Mouse (Mus musculus) ES-E14 (cell line): ENCODE measurements at regions not wholly inside any gene's neighbourhood (a gene's known extent, or its start where the extent isn't known, plus 50 kb on each side); places are given as distances from the start of the nearest gene placed in this dataset.

ENCODE experiments used
- DNase-seq: peaks from one replicate; pipeline ENCODE4 v3.0.0-alpha.2; 2013; ENCODE audit warnings: low read depth, low spot score
- H3K27ac ChIP-seq: 2 replicates; pipeline ENCODE4 v1.5.1; 2012; ENCODE audit warnings: low read depth, mild to moderate bottlenecking, low read length, moderate library complexity, mixed read lengths; ENCODE audit not compliant: poor library complexity, insufficient read depth, severe bottlenecking
- H3K36me3 ChIP-seq: 2 replicates; pipeline ENCODE4 v1.6.1; 2012; ENCODE audit warnings: mild to moderate bottlenecking, low read length, moderate library complexity, mixed read lengths; ENCODE audit not compliant: control insufficient read depth, poor library complexity, insufficient read depth, severe bottlenecking
- H3K4me1 ChIP-seq, 2 experiments: fragments of 150-350 bp in 1 of 2; sonication (generic) in 1 of 2; 2 replicates each; pipeline ENCODE4 v1.6.1; 2012; ENCODE audit warnings: low read length in 2 of 2, mild to moderate bottlenecking in 1 of 2, mixed read lengths in 1 of 2; ENCODE audit not compliant: control insufficient read depth in 2 of 2, insufficient read depth in 2 of 2, poor library complexity in 1 of 2
- H3K4me3 ChIP-seq, 2 experiments: fragments of 150-350 bp in 1 of 2; sonication (generic) in 1 of 2; 2 replicates each; pipeline ENCODE4 v1.5.1; 2012; ENCODE audit warnings: low read length in 2 of 2, low read depth in 1 of 2, mild to moderate bottlenecking in 1 of 2, mixed read lengths in 1 of 2; ENCODE audit not compliant: insufficient read depth in 1 of 2, poor library complexity in 1 of 2, severe bottlenecking in 1 of 2
- H3K9ac ChIP-seq: 2 replicates; pipeline ENCODE4 v1.6.1; 2012; ENCODE audit warnings: low read depth, mild to moderate bottlenecking, low read length, mixed read lengths; ENCODE audit not compliant: poor library complexity, insufficient read depth, severe bottlenecking
- H3K9me3 ChIP-seq: fragments of 150-350 bp; sonication (generic); 2 replicates; pipeline ENCODE4 v1.6.1; 2012; ENCODE audit warnings: low read depth, mild to moderate bottlenecking, low read length; ENCODE audit not compliant: control insufficient read depth, insufficient read depth
- CHD2 ChIP-seq: IDR thresholded peaks from 2 replicates; pipeline ENCODE4 v1.6.1; 2014; ENCODE audit warnings: mild to moderate bottlenecking, low read depth, low read length, inconsistent platforms
- HCFC1 ChIP-seq: IDR thresholded peaks from 2 replicates; pipeline ENCODE4 v1.6.1; 2012; ENCODE audit warnings: low read length, inconsistent platforms, borderline replicate concordance; ENCODE audit not compliant: insufficient read depth
- MAFK ChIP-seq: IDR thresholded peaks from 2 replicates; pipeline ENCODE4 v1.6.1; 2014; ENCODE audit warnings: mild to moderate bottlenecking, low read depth, low read length, inconsistent platforms; ENCODE audit not compliant: insufficient read depth
- ZC3H11A ChIP-seq: IDR thresholded peaks from 2 replicates; pipeline ENCODE4 v1.6.1; 2012; ENCODE audit warnings: low read depth, mild to moderate bottlenecking, inconsistent platforms, low read length, borderline replicate concordance
- ZNF384 ChIP-seq: IDR thresholded peaks from 2 replicates; pipeline ENCODE4 v1.6.1; 2012; ENCODE audit warnings: low read depth, low read length, inconsistent platforms
- in situ Hi-C, 2 experiments: fragments of 600-800 bp; cut with MboI; formaldehyde crosslinking; loops; one replicate each; pipeline ENCODE4 v1.15.1; 2025; ENCODE audit warnings: low sequenced_read_pairs in 2 of 2, inconsistent platforms in 1 of 2; ENCODE audit not compliant: unreplicated experiment in 2 of 2

- Histone ChIP-seq H3K9me3 (no peaks in the 10 kb centered on the region), H3K4me3 (no peak overlapping the region), H3K36me3 (no peaks in the 10 kb centered on the region), H3K9ac (no peak overlapping the region), H3K27ac (no peak overlapping the region), H3K4me1 (no peaks in the 10 kb centered on the region)
- no peak for TF ChIP-seq ZNF384
- TF ChIP-seq MAFK, result no peak
- no peak for TF ChIP-seq HCFC1
- TF ChIP-seq ZC3H11A, result no peak
- no peak for TF ChIP-seq CHD2
- in situ Hi-C loops, result no loop called here
- DNase-seq, result no peak
Measured at GRCm38 (mm10) chr15:52589391-52589790, 1295.3 kb upstream of the Gm7489 start.

- Histone ChIP-seq H3K4me3 (no peak overlapping the region), H3K9ac (no peak overlapping the region), H3K36me3 (no peaks in the 10 kb centered on the region), H3K9me3 (no peaks in the 10 kb centered on the region), H3K4me1 (no peaks in the 10 kb centered on the region), H3K27ac (no peak overlapping the region)
- DNase-seq, result no peak
- TF ChIP-seq ZC3H11A (no peak), ZNF384 (no peak)
- in situ Hi-C loops, result no loop called here
Measured at GRCm38 (mm10) chr15:52599511-52599910, 1285.2 kb upstream of the Gm7489 start.

- no peaks in the 10 kb centered on the region for H3K9me3 ChIP-seq
- DNase-seq, result no peak
- TF ChIP-seq ZC3H11A, result no peak
- TF ChIP-seq HCFC1, result no peak
- TF ChIP-seq MAFK, result no peak
- TF ChIP-seq CHD2, result no peak
- TF ChIP-seq ZNF384, result no peak
- in situ Hi-C loops, result no loop called here
- H3K4me3 ChIP-seq, result no peak overlapping the region
- H3K4me1 ChIP-seq, result no peaks in the 10 kb centered on the region
- H3K27ac ChIP-seq, result no peak overlapping the region
- no peak overlapping the region for H3K9ac ChIP-seq
- no peaks in the 10 kb centered on the region for H3K36me3 ChIP-seq
Measured at GRCm38 (mm10) chr15:52599957-52600356, 1284.7 kb upstream of the Gm7489 start.

- Histone ChIP-seq H3K27ac (no peak overlapping the region), H3K9me3 (no peaks in the 10 kb centered on the region), H3K4me3 (no peak overlapping the region), H3K4me1 (no peaks in the 10 kb centered on the region), H3K36me3 (no peaks in the 10 kb centered on the region), H3K9ac (no peak overlapping the region)
- in situ Hi-C loops, result no loop called here
- no peak for TF ChIP-seq HCFC1
- TF ChIP-seq ZC3H11A, result no peak
- no peak for TF ChIP-seq CHD2
- TF ChIP-seq MAFK, result no peak
- DNase-seq, result no peak
Measured at GRCm38 (mm10) chr15:52639790-52640189, 1244.9 kb upstream of the Gm7489 start.

GRCm38 (mm10) chr15:52645961-52646360 is 1238.7 kb upstream of the Gm7489 start:
- TF ChIP-seq MAFK (no peak), ZNF384 (no peak), HCFC1 (no peak), CHD2 (no peak), ZC3H11A (no peak)
- DNase-seq, result no peak
- no peak overlapping the region for H3K4me3 ChIP-seq
- no peaks in the 10 kb centered on the region for H3K4me1 ChIP-seq
- no peak overlapping the region for H3K9ac ChIP-seq
- no peak overlapping the region for H3K27ac ChIP-seq
- no peaks in the 10 kb centered on the region for H3K36me3 ChIP-seq
- H3K9me3 ChIP-seq, result no peaks in the 10 kb centered on the region
- in situ Hi-C loops, result no loop called here
